Mouse (Mus musculus) limb, embryonic 14.5 days (tissue): ENCODE measurements around the gene Gm11020. TPM values are rescaled to one million over a fixed set of nuclear protein-coding genes. Genes with fewer than 3 reads are reported as not detected.

ENCODE experiments used
- ATAC-seq: fragments of 200-750 bp; cut with Nextera tagmentation; 2 replicates; pipeline ENCODE4 v1.8.0; 2017; ENCODE audit warnings: low read depth, moderate number of reproducible peaks, moderate TSS enrichment; ENCODE audit not compliant: low FRiP score
- DNase-seq: peaks from one replicate; pipeline ENCODE4 v3.0.0-alpha.2; 2015; ENCODE audit warnings: low spot score
- H3K27ac ChIP-seq: fragments of 300-500 bp; sonication (generic); replicated peaks from 2 replicates; pipeline ENCODE4 v1.5.1; 2014; ENCODE audit warnings: low read depth, mild to moderate bottlenecking, low read length, moderate library complexity, mixed read lengths
- H3K27me3 ChIP-seq: fragments of 300-500 bp; sonication (generic); 2 replicates; pipeline ENCODE4 v1.6.1; 2014; ENCODE audit warnings: low read length, mixed read lengths; ENCODE audit not compliant: control insufficient read depth, insufficient read depth
- H3K36me3 ChIP-seq: fragments of 300-500 bp; sonication (generic); 2 replicates; pipeline ENCODE4 v1.6.1; 2014; ENCODE audit warnings: mild to moderate bottlenecking, low read length, moderate library complexity, mixed read lengths; ENCODE audit not compliant: control insufficient read depth, insufficient read depth
- H3K4me1 ChIP-seq: fragments of 300-500 bp; sonication (generic); 2 replicates; pipeline ENCODE4 v1.6.1; 2014; ENCODE audit warnings: antibody characterized with exemption, low read length, mixed read lengths; ENCODE audit not compliant: control insufficient read depth, insufficient read depth
- H3K4me2 ChIP-seq: fragments of 300-500 bp; sonication (generic); replicated peaks from 2 replicates; pipeline ENCODE4 v1.6.1; 2014; ENCODE audit warnings: low read depth, mild to moderate bottlenecking, low read length, moderate library complexity; ENCODE audit not compliant: severe bottlenecking
- H3K4me3 ChIP-seq: fragments of 300-500 bp; sonication (generic); replicated peaks from 2 replicates; pipeline ENCODE4 v1.5.1; 2014; ENCODE audit warnings: low read length
- H3K9ac ChIP-seq: fragments of 300-500 bp; sonication (generic); 2 replicates; pipeline ENCODE4 v1.6.1; 2014; ENCODE audit warnings: mild to moderate bottlenecking, low read depth, low read length, moderate library complexity; ENCODE audit not compliant: severe bottlenecking
- H3K9me3 ChIP-seq: fragments of 300-500 bp; sonication (generic); 2 replicates; pipeline ENCODE4 v1.6.1; 2016; ENCODE audit warnings: low read length; ENCODE audit not compliant: control insufficient read depth
- POLR2A ChIP-seq: fragments of 200-500 bp; IDR thresholded peaks from 2 replicates; pipeline ENCODE4 v1.8.0; 2012; ENCODE audit warnings: inconsistent platforms, mild to moderate bottlenecking, moderate library complexity, borderline replicate concordance; ENCODE audit not compliant: insufficient read depth, insufficient read length; ENCODE audit errors: extremely low read depth
- WGBS: fragments of 180-500 bp; shearing (Covaris S2); extraction: QIAGEN DNeasy Blood & Tissue Kit; methylation state at CpG from one replicate; pipeline ENCODE4 v1.1.7; 2014; 5-methylcytosine and 5-hydroxymethylcytosine counted together
- polyA plus RNA-seq, 2 experiments: library from polyadenylated mRNA; depleted of rRNA in 1 of 2; stranded (reverse) in 1 of 2; unstranded in 1 of 2; fragments of >200 nt; fragmentation: Nextera tagmentation in 1 of 2; extraction: Ambion mirVana in 1 of 2; gene quantifications; 2 replicates each; pipeline versions ENCODE4 v1.2.1 to v1.2.3; 2012 to 2014

The Gm11020 gene
- polyA plus RNA-seq, 2 experiments, result not detected

GRCm38 (mm10) chr8:104336806-104337205 lies 15.4 kb downstream of the Gm11020 start:
- H3K4me1 ChIP-seq, result peaks cover 3% of the 10 kb centered on the region; the same call in 1 of the 2 replicates
- H3K9ac ChIP-seq, result no peak overlapping the region
- no peak for TF ChIP-seq POLR2A
- H3K27me3 ChIP-seq, result no peaks in the 10 kb centered on the region
- WGBS, result 90% methylated on average over 1 of the region's 1 CpGs
- no peaks in the 10 kb centered on the region for H3K36me3 ChIP-seq
- no peak overlapping the region for H3K4me3 ChIP-seq
- H3K4me2 ChIP-seq, result no peak overlapping the region
- DNase-seq, result no peak
- no peak for ATAC-seq
- H3K27ac ChIP-seq, result no peak overlapping the region
- no peaks in the 10 kb centered on the region for H3K9me3 ChIP-seq

DNA sequence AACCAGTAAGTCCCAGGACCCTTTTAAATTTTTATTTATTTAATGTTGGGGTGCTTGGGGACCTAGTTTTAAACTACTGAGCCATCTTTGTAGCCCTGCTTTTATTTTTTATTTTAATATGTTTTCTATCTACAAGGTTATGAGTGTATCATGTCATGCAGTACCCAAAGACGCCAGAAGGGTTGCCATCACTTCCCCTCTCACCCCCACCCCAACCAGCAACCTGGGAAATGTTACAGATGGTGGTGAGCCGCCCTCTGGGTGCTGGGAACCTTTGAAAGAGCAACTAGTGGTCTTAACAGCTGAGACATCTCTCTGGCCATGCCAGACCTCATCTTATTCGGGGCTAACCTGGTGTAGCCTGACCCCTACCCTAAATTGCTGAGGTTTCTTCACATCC lies 16.5 kb downstream of the Gm11020 start:
- H3K27me3 ChIP-seq, result no peaks in the 10 kb centered on the region
- H3K4me1 ChIP-seq, result peaks cover 5% of the 10 kb centered on the region; the same call in 1 of the 2 replicates
- H3K4me2 ChIP-seq, result no peak overlapping the region
- WGBS, result 39% methylated on average over 3 of the region's 3 CpGs
- no peak overlapping the region for H3K4me3 ChIP-seq
- TF ChIP-seq POLR2A, result no peak
- H3K9me3 ChIP-seq, result no peaks in the 10 kb centered on the region
- no peak overlapping the region for H3K9ac ChIP-seq
- ATAC-seq, result no peak
- H3K36me3 ChIP-seq, result no peaks in the 10 kb centered on the region
- no peak overlapping the region for H3K27ac ChIP-seq
- no peak for DNase-seq

GRCm38 (mm10) chr8:104339229-104339982 lies 18.0 kb downstream of the Gm11020 start, which contains the start of gene Cmtm3:
TSS of gene Cmtm3 (plus strand) at chr8:104339410.
- no peaks in the 10 kb centered on the region for H3K9me3 ChIP-seq
- H3K27me3 ChIP-seq, result no peaks in the 10 kb centered on the region
- 0 out of 2 replicates have a peak, but pooled peaks cover 3% of the 10 kb centered on the region for H3K36me3 ChIP-seq
- no peak for ATAC-seq
- no peak for TF ChIP-seq POLR2A
- H3K4me3 ChIP-seq, result peak within 1 kb of the TSS; percentile 67
- H3K4me2 ChIP-seq, result peak within 1 kb of the TSS; percentile 85
- DNase-seq, result peak; percentile 31
- WGBS, result 14% methylated on average over 17 of the region's 18 CpGs
- H3K9ac ChIP-seq, result peak within 1 kb of the TSS; percentile 89
- H3K27ac ChIP-seq, result peak within 1 kb of the TSS; percentile 82
- H3K4me1 ChIP-seq, result peaks cover 5% of the 10 kb centered on the region

DNA sequence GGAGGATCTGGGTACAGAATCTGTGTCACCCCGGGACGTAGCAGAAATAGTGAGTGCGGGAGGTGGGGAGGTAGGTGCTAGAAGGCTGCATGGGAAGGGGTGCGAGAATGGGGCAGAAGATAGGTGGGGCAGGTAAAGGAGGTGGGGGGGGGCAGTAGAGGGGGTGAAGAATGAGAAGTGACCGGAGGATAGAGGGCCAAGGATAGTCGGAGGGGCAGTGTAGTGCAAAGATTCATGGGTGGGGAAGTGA lies 18.5 kb downstream of the Gm11020 start:
- Histone ChIP-seq H3K27ac (peak overlapping the region; percentile 82; the same call in 1 of the 2 replicates), H3K27me3 (no peaks in the 10 kb centered on the region), H3K4me2 (peak overlapping the region; percentile 85), H3K9me3 (no peaks in the 10 kb centered on the region), H3K9ac (peak overlapping the region; percentile 89), H3K4me3 (peak overlapping the region; percentile 67), H3K36me3 (peaks cover 8% of the 10 kb centered on the region; the same call in 1 of the 2 replicates), H3K4me1 (peaks cover 5% of the 10 kb centered on the region)
- 2% methylated on average over 6 of the region's 6 CpGs for WGBS
- no peak for ATAC-seq
- no peak for DNase-seq
- no peak for TF ChIP-seq POLR2A

GRCm38 (mm10) chr8:104340233-104341105 lies 19.1 kb downstream of the Gm11020 start:
- peak overlapping the region; percentile 67 for H3K4me3 ChIP-seq
- H3K4me1 ChIP-seq, result peaks cover 5% of the 10 kb centered on the region
- no peaks in the 10 kb centered on the region for H3K27me3 ChIP-seq
- H3K27ac ChIP-seq, result peak overlapping the region; percentile 82
- ATAC-seq (peak; percentile 82), DNase-seq (peak; percentile 81)
- peak; percentile 91; the same call in 1 of the 2 replicates for TF ChIP-seq POLR2A
- H3K9me3 ChIP-seq, result no peaks in the 10 kb centered on the region
- WGBS, result under 1% methylated on average over 41 of the region's 54 CpGs
- peak overlapping the region; percentile 89 for H3K9ac ChIP-seq
- peak overlapping the region; percentile 85 for H3K4me2 ChIP-seq
- H3K36me3 ChIP-seq, result peaks cover 13% of the 10 kb centered on the region
